Mouse (Mus musculus): Measurements from ENCODE around the gene Lyrm4.

The Lyrm4 gene

DNA sequence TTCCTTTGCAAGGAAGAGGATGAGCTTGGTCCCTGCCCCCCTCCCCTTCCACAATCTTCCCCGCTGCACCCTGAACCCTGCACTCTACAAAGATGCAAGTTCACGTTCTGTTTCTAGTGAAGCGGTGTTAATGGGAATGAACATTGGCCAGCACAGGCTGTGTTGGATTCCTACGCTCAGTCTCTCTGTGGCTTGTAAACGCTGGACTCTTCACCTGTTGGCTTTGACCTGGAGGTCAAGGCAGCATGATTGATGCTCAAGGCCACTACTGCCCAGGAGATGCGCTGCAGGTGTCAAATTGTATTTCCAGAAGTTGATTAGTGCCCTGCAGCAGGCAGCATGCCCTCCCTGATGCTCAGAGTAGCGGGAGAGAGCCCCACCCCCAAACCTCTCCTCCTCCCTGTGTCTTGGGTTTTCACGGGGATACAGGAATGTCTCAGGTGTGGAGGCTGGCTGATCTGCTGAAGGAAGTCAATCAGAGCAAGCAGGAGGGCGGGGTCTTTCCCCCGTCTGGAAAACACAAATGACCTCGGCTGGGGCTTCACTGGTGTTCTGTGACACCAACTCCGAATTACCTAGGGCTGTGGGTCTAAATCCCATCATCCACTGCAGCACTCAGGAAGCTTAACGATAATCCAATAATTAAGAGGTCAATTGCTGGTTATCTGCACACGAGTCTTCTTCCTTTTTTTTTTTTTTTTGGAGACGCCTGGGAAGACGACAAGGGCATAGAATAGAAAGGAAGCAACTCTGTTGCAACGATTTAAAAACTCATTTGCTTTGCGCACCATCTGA lies 177.3 kb downstream of the Lyrm4 start:
- in situ Hi-C loops (cut with MboI, MseI) = loop anchor here (5.0 to 10.0 kb wide), 2 partner anchors 53 to 865 kb away; no protein-coding TSS in a partner anchor

DNA sequence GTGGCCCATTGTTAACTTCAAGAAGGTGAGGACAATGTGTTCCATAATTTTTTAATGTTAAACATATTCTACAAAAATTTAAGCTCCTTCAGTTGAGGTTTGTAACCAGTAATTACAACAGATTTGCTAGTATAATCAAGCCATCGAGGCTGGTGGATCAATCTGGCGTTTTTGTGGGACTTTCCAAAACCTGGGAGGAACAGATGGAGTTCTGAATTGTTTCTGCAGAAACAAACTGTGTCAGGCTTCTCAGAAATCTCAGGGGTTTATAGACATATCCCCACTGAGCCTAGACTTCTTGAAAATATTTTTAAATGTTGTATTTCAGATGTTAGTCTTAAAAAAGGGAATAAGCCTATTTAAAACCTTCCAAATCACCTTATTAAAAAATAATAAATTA lies 179.3 kb downstream of the Lyrm4 start:
- in situ Hi-C loops (cut with MboI, MseI) = no loop called here
